Comparison of ENCODE assay signal across 8 mouse cellular contexts in genomic region chr19:6067011-6067723, GRCm38 (mm10). TPM values are rescaled to one million over a fixed set of nuclear protein-coding genes. Genes with fewer than 3 reads are reported as not detected.
DNase-seq lines count a peak whose midpoint lies in the region; ATAC-seq and TF ChIP-seq lines count a peak whose summit lies in the region.

No protein-coding gene starts in this region.

- DNase-seq in adrenal gland, postnatal 25 days = peak; percentile 81
- peak; percentile 44 for DNase-seq in heart, adult 8-10 months (ENCODE audit: low spot score)
- peak; percentile 87 for DNase-seq in kidney, adult 9 months
- peak; percentile 77 to 84 for DNase-seq in spleen, postnatal 36 days (ENCODE audit: low spot score in 2 of 2)

- TF ChIP-seq CTCF in C2C12 (IDR thresholded peaks at IDR 0.05; ENCODE audit: control insufficient read depth, insufficient read depth, insufficient read length) = peak; percentile 92

- peak; percentile 31 for ATAC-seq in embryonic facial prominence, embryonic 12.5 days (ENCODE audit: insufficient number of reproducible peaks, insufficient read depth, low FRiP score, low TSS enrichment)
- peak; percentile 30; the same call in 1 of the 2 replicates for ATAC-seq in limb, embryonic 15.5 days (ENCODE audit: insufficient number of reproducible peaks, low FRiP score, low TSS enrichment, low read depth)
- ATAC-seq in midbrain, embryonic 16.5 days = peak; percentile 81

- H3K27me3 ChIP-seq in C2C12 (ENCODE audit: control insufficient read depth, insufficient read depth, insufficient read length) = no peaks in the 10 kb centered on the region
- H3K27me3 ChIP-seq in embryonic facial prominence, embryonic 12.5 days = no peaks in the 10 kb centered on the region
- H3K27me3 ChIP-seq in limb, embryonic 15.5 days = no peaks in the 10 kb centered on the region
- H3K27me3 ChIP-seq in midbrain, embryonic 16.5 days (ENCODE audit: control insufficient read depth, insufficient read depth, low read depth, low read length) = no peaks in the 10 kb centered on the region

- H3K9me3 ChIP-seq in embryonic facial prominence, embryonic 12.5 days = no peaks in the 10 kb centered on the region
- H3K9me3 ChIP-seq in limb, embryonic 15.5 days = no peaks in the 10 kb centered on the region
- no peaks in the 10 kb centered on the region for H3K9me3 ChIP-seq in midbrain, embryonic 16.5 days (replicated peaks; ENCODE audit: control insufficient read depth, low read length, poor library complexity, severe bottlenecking)

- peaks cover 12% of the 10 kb centered on the region for H3K79me2 ChIP-seq in C2C12 (ENCODE audit: control insufficient read depth, insufficient read depth)

- 2% methylated on average over 30 of the region's 30 CpGs for WGBS in embryonic facial prominence, embryonic 12.5 days
- WGBS in limb, embryonic 15.5 days = under 1% methylated on average over 30 of the region's 30 CpGs
- under 1% methylated on average over 30 of the region's 30 CpGs for WGBS in midbrain, embryonic 16.5 days

- H3K4me3 ChIP-seq in C2C12 (ENCODE audit: insufficient read depth, poor library complexity, severe bottlenecking) = peak overlapping the region; percentile 30
- peak overlapping the region; percentile 47 for H3K4me3 ChIP-seq in embryonic facial prominence, embryonic 12.5 days
- H3K4me3 ChIP-seq in limb, embryonic 15.5 days = peak overlapping the region; percentile 45
- H3K4me3 ChIP-seq in midbrain, embryonic 16.5 days (ENCODE audit: low read depth, low read length) = peak overlapping the region; percentile 52

- H3K4me2 ChIP-seq in embryonic facial prominence, embryonic 12.5 days (replicated peaks) = peak overlapping the region; percentile 88
- peak overlapping the region; percentile 82 for H3K4me2 ChIP-seq in limb, embryonic 15.5 days
- H3K4me2 ChIP-seq in midbrain, embryonic 16.5 days (ENCODE audit: low read length) = peak overlapping the region; percentile 91

- H3K36me3 ChIP-seq in C2C12 (ENCODE audit: control insufficient read depth, insufficient read depth) = peaks cover 9% of the 10 kb centered on the region
- peaks cover 32% of the 10 kb centered on the region for H3K36me3 ChIP-seq in embryonic facial prominence, embryonic 12.5 days
- H3K36me3 ChIP-seq in limb, embryonic 15.5 days = peaks cover 28% of the 10 kb centered on the region
- H3K36me3 ChIP-seq in midbrain, embryonic 16.5 days (ENCODE audit: control insufficient read depth, insufficient read depth, low read length) = peaks cover 26% of the 10 kb centered on the region

- H3K79me3 ChIP-seq in C2C12 (ENCODE audit: low read depth) = peaks cover 7% of the 10 kb centered on the region

- peak overlapping the region; percentile 59 for H3K9ac ChIP-seq in embryonic facial prominence, embryonic 12.5 days
- peak overlapping the region; percentile 41 for H3K9ac ChIP-seq in limb, embryonic 15.5 days
- H3K9ac ChIP-seq in midbrain, embryonic 16.5 days (ENCODE audit: low read depth, low read length) = peak overlapping the region; percentile 82

- H3ac ChIP-seq in C2C12 (ENCODE audit: control insufficient read depth, insufficient read length, low read depth) = peak overlapping the region; percentile 47

- H3K4me1 ChIP-seq in embryonic facial prominence, embryonic 12.5 days = peaks cover 23% of the 10 kb centered on the region
- peaks cover 30% of the 10 kb centered on the region for H3K4me1 ChIP-seq in limb, embryonic 15.5 days
- peaks cover 33% of the 10 kb centered on the region for H3K4me1 ChIP-seq in midbrain, embryonic 16.5 days (ENCODE audit: control insufficient read depth, insufficient read depth, low read length)

- peak overlapping the region; percentile 80 for H3K27ac ChIP-seq in embryonic facial prominence, embryonic 12.5 days
- peak overlapping the region; percentile 72 for H3K27ac ChIP-seq in limb, embryonic 15.5 days
- H3K27ac ChIP-seq in midbrain, embryonic 16.5 days (ENCODE audit: low read length) = peak overlapping the region; percentile 91

TF ChIP-seq in C2C12, 6 proteins besides CTCF, POLR2A, EP300 and RAD21:
- no peak for TF ChIP-seq MYOD1 (IDR thresholded peaks at IDR 0.05; ENCODE audit: control insufficient read depth, insufficient read length, low read depth)
- TF ChIP-seq FOSL1 (IDR thresholded peaks at IDR 0.05; ENCODE audit: insufficient read depth, low read length, poor library complexity, severe bottlenecking) = no peak
- no peak for TF ChIP-seq USF1 (IDR thresholded peaks at IDR 0.05; ENCODE audit: low read depth)
- no peak for TF ChIP-seq MYOG (IDR thresholded peaks at IDR 0.05; ENCODE audit: control insufficient read depth, extremely low read depth, insufficient read length)
- no peak for TF ChIP-seq CEBPB (IDR thresholded peaks at IDR 0.05; ENCODE audit: low read depth)
- TF ChIP-seq MAX (IDR thresholded peaks at IDR 0.05) = no peak
TF ChIP-seq in C2C12: peak in this region for 0.

RNA-seq across cellular contexts. Expression of gene Tm7sf2, which starts 1.0 kb away (rescaled TPM):
- 14.7 TPM for polyA plus RNA-seq in C2C12 (2012; fragmentation: generic; extraction: Trizol)
- total RNA-seq in adrenal gland, postnatal 25 days (2021) = 59.9 and 66.0 TPM in 2 replicates
- polyA plus RNA-seq in embryonic facial prominence, embryonic 12.5 days (2016; fragmentation: Nextera tagmentation; extraction: Ambion mirVana) = 31.9 and 33.2 TPM in 2 replicates
- 1 to 10 TPM; 3.1 to 3.9 (median 3.2) TPM for total RNA-seq in heart, adult 8-10 months (2022)
- polyA plus RNA-seq in limb, embryonic 15.5 days (2015; fragmentation: Nextera tagmentation; extraction: Ambion mirVana) = 19.0 and 28.8 TPM in 2 replicates
- 55.1 and 59.0 TPM in 2 replicates for polyA plus RNA-seq in midbrain, embryonic 16.5 days (2015; fragmentation: Nextera tagmentation; extraction: Ambion mirVana)

RNA-seq across cellular contexts. Expression of gene Znhit2, which starts 6.2 kb away (rescaled TPM):
- 49.8 TPM for polyA plus RNA-seq in C2C12 (2012; fragmentation: generic; extraction: Trizol)
- total RNA-seq in adrenal gland, postnatal 25 days (2021) = 34.6 TPM in 2 replicates
- polyA plus RNA-seq in embryonic facial prominence, embryonic 12.5 days (2016; fragmentation: Nextera tagmentation; extraction: Ambion mirVana) = 38.1 and 39.3 TPM in 2 replicates
- total RNA-seq in heart, adult 8-10 months (2022) = 10 to 100 TPM; 11.8 to 14.1 (median 13.0) TPM
- polyA plus RNA-seq in limb, embryonic 15.5 days (2015; fragmentation: Nextera tagmentation; extraction: Ambion mirVana) = 33.0 and 33.6 TPM in 2 replicates
- polyA plus RNA-seq in midbrain, embryonic 16.5 days (2015; fragmentation: Nextera tagmentation; extraction: Ambion mirVana) = 28.2 and 30.2 TPM in 2 replicates

RNA-seq across cellular contexts. Expression of gene Fau, which starts 9.5 kb away (rescaled TPM):
- polyA plus RNA-seq in C2C12 (2012; fragmentation: generic; extraction: Trizol) = 2,541 TPM
- total RNA-seq in adrenal gland, postnatal 25 days (2021) = 891 and 1,016 TPM in 2 replicates
- polyA plus RNA-seq in embryonic facial prominence, embryonic 12.5 days (2016; fragmentation: Nextera tagmentation; extraction: Ambion mirVana) = 703 and 704 TPM in 2 replicates
- total RNA-seq in heart, adult 8-10 months (2022) = 100 to 1,000 TPM; 526 to 624 (median 583) TPM
- 723 and 835 TPM in 2 replicates for polyA plus RNA-seq in limb, embryonic 15.5 days (2015; fragmentation: Nextera tagmentation; extraction: Ambion mirVana)
- polyA plus RNA-seq in midbrain, embryonic 16.5 days (2015; fragmentation: Nextera tagmentation; extraction: Ambion mirVana) = 459 and 498 TPM in 2 replicates

RNA-seq across cellular contexts. Expression of gene Mrpl49, which starts 9.6 kb away (rescaled TPM):
- polyA plus RNA-seq in C2C12 (2012; fragmentation: generic; extraction: Trizol) = 60.0 TPM
- 65.2 and 65.7 TPM in 2 replicates for total RNA-seq in adrenal gland, postnatal 25 days (2021)
- 79.3 and 79.4 TPM in 2 replicates for polyA plus RNA-seq in embryonic facial prominence, embryonic 12.5 days (2016; fragmentation: Nextera tagmentation; extraction: Ambion mirVana)
- 10 to 100 TPM; 33.7 to 44.8 (median 40.9) TPM for total RNA-seq in heart, adult 8-10 months (2022)
- polyA plus RNA-seq in limb, embryonic 15.5 days (2015; fragmentation: Nextera tagmentation; extraction: Ambion mirVana) = 66.8 and 67.5 TPM in 2 replicates
- 58.5 and 59.7 TPM in 2 replicates for polyA plus RNA-seq in midbrain, embryonic 16.5 days (2015; fragmentation: Nextera tagmentation; extraction: Ambion mirVana)

RNA-seq across cellular contexts. Expression of gene Vps51, which starts 9.9 kb away (rescaled TPM):
- polyA plus RNA-seq in C2C12 (2012; fragmentation: generic; extraction: Trizol) = 55.2 TPM
- 68.8 and 80.9 TPM in 2 replicates for total RNA-seq in adrenal gland, postnatal 25 days (2021)
- 76.0 and 78.4 TPM in 2 replicates for polyA plus RNA-seq in embryonic facial prominence, embryonic 12.5 days (2016; fragmentation: Nextera tagmentation; extraction: Ambion mirVana)
- 10 to 100 TPM; 18.3 to 23.7 (median 21.1) TPM for total RNA-seq in heart, adult 8-10 months (2022)
- polyA plus RNA-seq in limb, embryonic 15.5 days (2015; fragmentation: Nextera tagmentation; extraction: Ambion mirVana) = 64.4 and 72.6 TPM in 2 replicates
- 86.1 and 93.9 TPM in 2 replicates for polyA plus RNA-seq in midbrain, embryonic 16.5 days (2015; fragmentation: Nextera tagmentation; extraction: Ambion mirVana)

Comparison
In these comparisons a context has a peak if more than half of its experiments do, and no peak if none do; other contexts are left out.
1. Peak in every context shown above with its lines: DNase-seq, ATAC-seq, H3K4me3 ChIP-seq and H3K27ac ChIP-seq.
2. ATAC-seq: peak in every context shown above with its lines; median percentile 81 in midbrain, embryonic 16.5 days; 31 in embryonic facial prominence, embryonic 12.5 days; 30 in limb, embryonic 15.5 days.